Mouse (Mus musculus): ENCODE results near the gene Phactr3. TPM values are rescaled to one million over a fixed set of nuclear protein-coding genes. Genes with fewer than 3 reads are reported as not detected.

Gene Phactr3
- total RNA-seq, 2 experiments from 2014 or later: 1.9 TPM

GRCm38 (mm10) chr2:178131606-178132365 lies 13.0 kb downstream of the Phactr3 start:
- no peak for DNase-seq
- intact Hi-C loops (cut with DNase I): no loop called here

GRCm38 (mm10) chr2:178135713-178136112 lies 16.9 kb downstream of the Phactr3 start:
- intact Hi-C loops (cut with DNase I): loop anchor here (5.0 kb wide), 2 partner anchors 112 to 202 kb away; no protein-coding TSS in a partner anchor
- no peak for DNase-seq

- intact Hi-C loops (cut with DNase I): loop anchor here (1.0 to 5.0 kb wide), 3 partner anchors 110 to 200 kb away; no protein-coding TSS in a partner anchor
- DNase-seq: peak; percentile 55 to 67
Measured at GRCm38 (mm10) chr2:178137518-178137917, 18.7 kb downstream of the Phactr3 start.

GRCm38 (mm10) chr2:178141489-178141922 lies 22.7 kb downstream of the Phactr3 start:
- no peak for DNase-seq
- intact Hi-C loops (cut with DNase I): no loop called here

- no peak for DNase-seq
- intact Hi-C loops (cut with DNase I): no loop called here
Measured at GRCm38 (mm10) chr2:178142291-178143023, 23.7 kb downstream of the Phactr3 start.

- intact Hi-C loops (cut with DNase I): no loop called here
- DNase-seq: no peak
Measured at GRCm38 (mm10) chr2:178143024-178143415, 24.2 kb downstream of the Phactr3 start.

GRCm38 (mm10) chr2:178143898-178144297 lies 25.1 kb downstream of the Phactr3 start:
- DNase-seq: no peak
- intact Hi-C loops (cut with DNase I): no loop called here

GRCm38 (mm10) chr2:178149312-178149711 lies 30.5 kb downstream of the Phactr3 start:
- no peak for DNase-seq
- intact Hi-C loops (cut with DNase I): no loop called here

- intact Hi-C loops (cut with DNase I): no loop called here
Measured at GRCm38 (mm10) chr2:178150697-178151096, 31.9 kb downstream of the Phactr3 start.

GRCm38 (mm10) chr2:178153601-178154000 lies 34.8 kb downstream of the Phactr3 start:
- intact Hi-C loops (cut with DNase I): no loop called here
- no peak for DNase-seq

More at GRCm38 (mm10) chr2:178150697-178151096, 31.9 kb downstream of the Phactr3 start:
- DNase-seq: no peak

- no peak for DNase-seq
- intact Hi-C loops (cut with DNase I): no loop called here
Measured at GRCm38 (mm10) chr2:178154129-178154528, 35.4 kb downstream of the Phactr3 start.

GRCm38 (mm10) chr2:178154576-178154975 lies 35.8 kb downstream of the Phactr3 start:
- intact Hi-C loops (cut with DNase I): no loop called here
- no peak for DNase-seq

- DNase-seq: no peak
- intact Hi-C loops (cut with DNase I): no loop called here
Measured at GRCm38 (mm10) chr2:178155176-178155916, 36.6 kb downstream of the Phactr3 start.

- peak; percentile 88 to 89 for DNase-seq
- intact Hi-C loops (cut with DNase I): no loop called here
Measured at GRCm38 (mm10) chr2:178155917-178156282, 37.1 kb downstream of the Phactr3 start.

- DNase-seq: no peak
- intact Hi-C loops (cut with DNase I): no loop called here
Measured at GRCm38 (mm10) chr2:178158936-178159335, 40.2 kb downstream of the Phactr3 start.

GRCm38 (mm10) chr2:178163981-178164380 lies 45.2 kb downstream of the Phactr3 start:
- no peak for DNase-seq
- intact Hi-C loops (cut with DNase I): no loop called here

- intact Hi-C loops (cut with DNase I): no loop called here
- no peak for DNase-seq
Measured at GRCm38 (mm10) chr2:178165943-178166342, 47.2 kb downstream of the Phactr3 start.

GRCm38 (mm10) chr2:178169983-178170382 lies 51.2 kb downstream of the Phactr3 start:
- intact Hi-C loops (cut with DNase I): no loop called here
- DNase-seq: no peak

GRCm38 (mm10) chr2:178173951-178174350 lies 55.2 kb downstream of the Phactr3 start:
- intact Hi-C loops (cut with DNase I): no loop called here
- no peak for DNase-seq

GRCm38 (mm10) chr2:178175286-178175931 lies 56.6 kb downstream of the Phactr3 start:
- DNase-seq: no peak
- intact Hi-C loops (cut with DNase I): no loop called here

GRCm38 (mm10) chr2:178184251-178184650 lies 65.5 kb downstream of the Phactr3 start:
- no peak for DNase-seq
- intact Hi-C loops (cut with DNase I): no loop called here

All from heart, postnatal 10 days (tissue).